In genomic region chr14:78535366-78535765, GRCm38 (mm10) we compare ENCODE assay signal across 9 mouse cellular contexts. TPM values are rescaled to one million over a fixed set of nuclear protein-coding genes. Genes with fewer than 3 reads are reported as not detected.
DNase-seq lines count a peak whose midpoint lies in the region; ATAC-seq and TF ChIP-seq lines count a peak whose summit lies in the region.
"Had no signal": no experiment of that assay in that cellular context is flagged by ENCODE, and none has a peak within 500 bp of the region (broad histone marks: within the 10 kb centered on the region; RNA-seq: fewer than 3 reads in every experiment).

No protein-coding gene starts in this region.

- peak overlapping the region; percentile 95 for H3K4me3 ChIP-seq in heart, embryonic 10.5 days
- H3K4me3 ChIP-seq in heart, embryonic 16.5 days (ENCODE audit: low read length) = peak overlapping the region; percentile 98
- H3K4me3 ChIP-seq in liver, postnatal 0 days (ENCODE audit: low read depth, low read length) = peak overlapping the region; percentile 75

- no peaks in the 10 kb centered on the region for H3K27me3 ChIP-seq in heart, embryonic 10.5 days (ENCODE audit: insufficient read depth, poor library complexity, severe bottlenecking)
- no peaks in the 10 kb centered on the region for H3K27me3 ChIP-seq in heart, embryonic 16.5 days (ENCODE audit: control insufficient read depth, insufficient read depth, low read length)
- no peaks in the 10 kb centered on the region for H3K27me3 ChIP-seq in liver, postnatal 0 days (ENCODE audit: insufficient read depth, low read length)

- 62% methylated on average over 2 of the region's 2 CpGs for WGBS in heart, embryonic 10.5 days
- 40% methylated on average over 2 of the region's 2 CpGs for WGBS in heart, embryonic 16.5 days
- WGBS in liver, postnatal 0 days (ENCODE audit: insufficient replicate concordance) = 71% methylated on average over 2 of the region's 2 CpGs

- H3K4me1 ChIP-seq in heart, embryonic 10.5 days = peaks cover 24% of the 10 kb centered on the region
- peaks cover 38% of the 10 kb centered on the region for H3K4me1 ChIP-seq in heart, embryonic 16.5 days (ENCODE audit: control insufficient read depth, insufficient read depth, low read length)
- H3K4me1 ChIP-seq in liver, postnatal 0 days (ENCODE audit: insufficient read depth) = peaks cover 24% of the 10 kb centered on the region

- H3K36me3 ChIP-seq in heart, embryonic 10.5 days = no peaks in the 10 kb centered on the region
- H3K36me3 ChIP-seq in heart, embryonic 16.5 days (ENCODE audit: control insufficient read depth, insufficient read depth) = no peaks in the 10 kb centered on the region
- H3K36me3 ChIP-seq in liver, postnatal 0 days (replicated peaks; ENCODE audit: insufficient read depth, low read length) = no peaks in the 10 kb centered on the region

- peak overlapping the region; percentile 86 for H3K4me2 ChIP-seq in heart, embryonic 16.5 days (ENCODE audit: low read depth, low read length)
- peak overlapping the region; percentile 82 for H3K4me2 ChIP-seq in liver, postnatal 0 days (ENCODE audit: low read depth, low read length)

- TF ChIP-seq CTCF in liver, postnatal 0 days (IDR thresholded peaks at IDR 0.05; ENCODE audit: low read depth) = no peak

- peak overlapping the region; percentile 98; the same call in 1 of the 2 replicates for H3K27ac ChIP-seq in heart, embryonic 10.5 days
- peak overlapping the region; percentile 53 for H3K27ac ChIP-seq in heart, embryonic 16.5 days (ENCODE audit: low read length)
- peak overlapping the region; percentile 39; the same call in 1 of the 2 replicates for H3K27ac ChIP-seq in liver, postnatal 0 days (ENCODE audit: low read depth)

- peak overlapping the region; percentile 99 for H3K9ac ChIP-seq in heart, embryonic 16.5 days (ENCODE audit: low read length)
- peak overlapping the region; percentile 88 for H3K9ac ChIP-seq in liver, postnatal 0 days (replicated peaks)

- TF ChIP-seq EP300 in liver, postnatal 0 days (IDR thresholded peaks at IDR 0.05; ENCODE audit: low read depth) = no peak

- no peak for DNase-seq in heart, embryonic 10.5 days (ENCODE audit: low spot score)
- no peak for DNase-seq in heart, postnatal 14 days
- DNase-seq in NIH3T3 (ENCODE audit: low read depth) = peak; percentile 24
- DNase-seq in liver, postnatal 0 days = no peak
- no peak for DNase-seq in cerebellum, adult 9-11 months
- no peak for DNase-seq in layer of hippocampus, postnatal 14 days (ENCODE audit: low spot score in 2 of 2)
- DNase-seq: cerebellum, postnatal 36 days had no signal

- intact Hi-C loops in heart, postnatal 14 days (cut with DNase I) = no loop called here

- H3K9me3 ChIP-seq in heart, embryonic 10.5 days = no peaks in the 10 kb centered on the region
- H3K9me3 ChIP-seq in heart, embryonic 16.5 days (replicated peaks; ENCODE audit: control insufficient read depth, low read length) = no peaks in the 10 kb centered on the region
- H3K9me3 ChIP-seq in liver, postnatal 0 days (ENCODE audit: low read length) = no peaks in the 10 kb centered on the region

- ATAC-seq in heart, embryonic 16.5 days (replicated peaks; ENCODE audit: extremely low read depth, insufficient read depth, low FRiP score) = no peak
- no peak for ATAC-seq in liver, postnatal 0 days
- ATAC-seq in megakaryocyte progenitor cell, adult 5-6 weeks (replicated peaks; ENCODE audit: poor library complexity) = no peak

RNA-seq across cellular contexts. Expression of gene Akap11, which starts 1.2 kb away (rescaled TPM):
- 14.3 and 15.6 TPM in 2 replicates for polyA plus RNA-seq in heart, embryonic 10.5 days (2016; fragmentation: Nextera tagmentation; extraction: Ambion mirVana)
- 10 to 100 TPM; 29.9 to 31.8 TPM for total RNA-seq in heart, postnatal 14 days (2021)
- polyA plus RNA-seq in heart, embryonic 16.5 days (2015; fragmentation: Nextera tagmentation; extraction: Ambion mirVana) = 13.6 and 14.6 TPM in 2 replicates
- polyA plus RNA-seq in liver, postnatal 0 days (2015; fragmentation: Nextera tagmentation; extraction: Ambion mirVana) = 3.6 and 4.1 TPM in 2 replicates
- 100 to 1,000 TPM; 169 to 185 TPM for total RNA-seq in layer of hippocampus, postnatal 14 days (2021)
- total RNA-seq in megakaryocyte progenitor cell, adult 5-6 weeks (2015) = 40.7 and 40.8 TPM in 2 replicates
- total RNA-seq in megakaryocyte progenitor cell, adult 5-6 weeks (2017) = 37.4 and 48.8 TPM in 2 replicates

Comparison
In these comparisons a context has a peak if more than half of its experiments do, and no peak if none do; other contexts are left out.
1. H3K27ac ChIP-seq: peak in every context shown above with its lines; median percentile 98 in heart, embryonic 10.5 days; 53 in heart, embryonic 16.5 days; 39 in liver, postnatal 0 days.